Mouse (Mus musculus): Measurements from ENCODE around the gene Zfand2a. TPM values are rescaled to one million over a fixed set of nuclear protein-coding genes. Genes with fewer than 3 reads are reported as not detected.
A peak's percentile ranks its signal among the peaks of the same experiment; 100 is the strongest.

Zfand2a gene
- polyA plus RNA-seq, 1 experiment = 22.6 TPM

DNA sequence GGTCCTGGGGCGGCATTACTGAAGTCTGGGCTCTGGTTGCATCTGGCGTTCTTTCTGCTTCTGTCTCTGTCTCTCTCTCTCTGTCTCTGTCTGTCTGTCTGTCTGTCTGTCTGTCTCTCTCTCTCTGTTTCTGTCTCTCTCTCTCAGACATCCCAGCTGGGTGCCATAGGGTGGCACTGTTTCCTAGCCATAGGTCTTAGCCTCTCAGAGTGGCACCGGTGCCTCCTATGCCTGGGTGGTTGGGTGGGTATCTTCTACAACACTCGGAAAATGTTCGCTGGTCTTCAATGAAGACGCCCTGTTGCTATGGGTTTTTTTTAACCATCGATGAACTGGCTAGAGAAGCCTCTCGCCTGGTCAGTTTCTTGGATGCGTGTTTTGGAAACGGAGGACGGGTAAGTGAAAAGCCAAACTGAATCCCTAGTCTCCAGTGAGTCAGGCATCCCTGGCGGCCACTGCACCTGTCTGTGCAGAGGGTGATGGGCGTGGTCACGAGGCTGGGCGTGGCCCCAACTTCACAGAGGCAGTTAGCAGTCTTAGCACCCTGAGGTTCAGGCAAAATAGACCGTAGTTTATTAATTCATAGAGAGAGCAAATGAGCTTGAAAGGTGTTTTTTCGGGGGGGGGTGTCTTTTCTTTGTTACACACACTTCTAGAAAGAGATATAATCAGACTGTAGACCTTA is 26.5 kb upstream of the Zfand2a start:
- WGBS = 10% methylated on average over 17 of the region's 17 CpGs
- TF ChIP-seq CTCF (IDR thresholded peaks at IDR 0.05; ENCODE audit: extremely low read depth, insufficient read length, insufficient replicate concordance, low read depth, low read length) (peak; percentile 4; the same call in 1 of the 2 replicates), POLR2A (IDR thresholded peaks at IDR 0.05; ENCODE audit: low read depth, low read length) (no peak)
- no peaks in the 10 kb centered on the region for H3K36me3 ChIP-seq (ENCODE audit: control insufficient read depth, insufficient read depth, low read length)
- H3K4me3 ChIP-seq (ENCODE audit: low read depth, low read length) = no peak overlapping the region
- peaks cover 12% of the 10 kb centered on the region for H3K27me3 ChIP-seq (ENCODE audit: control insufficient read depth, insufficient read depth, low read length)
- no peak overlapping the region for H3K27ac ChIP-seq (ENCODE audit: insufficient read depth, low read depth, low read length)
- no peaks in the 10 kb centered on the region for H3K4me1 ChIP-seq (ENCODE audit: control insufficient read depth, insufficient read depth, insufficient read length, low read length)

- H3K36me3 ChIP-seq (ENCODE audit: control insufficient read depth, insufficient read depth, low read length) = no peaks in the 10 kb centered on the region
- H3K4me3 ChIP-seq (ENCODE audit: low read depth, low read length) = no peak overlapping the region
- H3K27me3 ChIP-seq (ENCODE audit: control insufficient read depth, insufficient read depth, low read length) = peaks cover 8% of the 10 kb centered on the region; the same call in 1 of the 2 replicates
- no peak for TF ChIP-seq POLR2A (IDR thresholded peaks at IDR 0.05; ENCODE audit: low read depth, low read length)
- no peak for TF ChIP-seq CTCF (IDR thresholded peaks at IDR 0.05; ENCODE audit: extremely low read depth, insufficient read length, insufficient replicate concordance, low read depth, low read length)
- no peak overlapping the region for H3K27ac ChIP-seq (ENCODE audit: insufficient read depth, low read depth, low read length)
- no peaks in the 10 kb centered on the region for H3K4me1 ChIP-seq (ENCODE audit: control insufficient read depth, insufficient read depth, insufficient read length, low read length)
- 8% methylated on average over 5 of the region's 5 CpGs for WGBS
Measured at GRCm38 (mm10) chr5:139506207-139506606, 21.9 kb upstream of the Zfand2a start.

DNA sequence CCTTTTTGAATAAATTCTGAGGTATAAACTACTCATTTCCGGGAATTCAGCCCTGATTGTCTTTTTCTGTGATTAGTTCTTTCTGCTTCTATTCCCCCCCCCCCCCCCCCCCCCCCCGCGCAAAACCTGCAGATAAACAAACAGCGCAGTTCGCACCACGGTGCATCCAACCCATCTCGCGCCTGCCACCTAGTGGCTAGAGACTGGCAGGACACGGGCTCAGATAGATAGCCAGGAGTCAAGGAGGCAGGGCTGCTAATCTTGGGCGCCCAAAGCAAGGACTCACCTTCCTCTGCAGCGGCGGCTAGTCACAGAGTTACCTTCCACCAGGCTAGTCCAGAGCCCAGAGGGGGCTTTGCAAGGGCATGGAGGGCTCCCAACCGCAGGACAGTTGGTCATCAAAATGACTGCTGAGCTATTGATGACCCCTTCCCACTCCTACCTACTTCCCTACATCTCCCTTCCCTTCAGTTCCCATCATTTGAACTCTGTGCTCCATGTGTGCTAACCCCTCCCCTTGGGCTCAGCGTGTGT is 20.8 kb upstream of the Zfand2a start:
- 2% methylated on average over 14 of the region's 14 CpGs for WGBS
- H3K27me3 ChIP-seq (ENCODE audit: control insufficient read depth, insufficient read depth, low read length) = peaks cover under 1% of the 10 kb centered on the region; the same call in 1 of the 2 replicates
- no peak overlapping the region for H3K4me3 ChIP-seq (ENCODE audit: low read depth, low read length)
- H3K4me1 ChIP-seq (ENCODE audit: control insufficient read depth, insufficient read depth, insufficient read length, low read length) = no peaks in the 10 kb centered on the region
- H3K36me3 ChIP-seq (ENCODE audit: control insufficient read depth, insufficient read depth, low read length) = no peaks in the 10 kb centered on the region
- no peak overlapping the region for H3K27ac ChIP-seq (ENCODE audit: insufficient read depth, low read depth, low read length)
- peak; percentile 69; the same call in 1 of the 2 replicates for TF ChIP-seq CTCF (IDR thresholded peaks at IDR 0.05; ENCODE audit: extremely low read depth, insufficient read length, insufficient replicate concordance, low read depth, low read length)
- TF ChIP-seq POLR2A (IDR thresholded peaks at IDR 0.05; ENCODE audit: low read depth, low read length) = no peak

- H3K27me3 ChIP-seq (ENCODE audit: control insufficient read depth, insufficient read depth, low read length) = no peaks in the 10 kb centered on the region; the same call in 1 of the 2 replicates
- TF ChIP-seq POLR2A (IDR thresholded peaks at IDR 0.05; ENCODE audit: low read depth, low read length) (no peak), CTCF (IDR thresholded peaks at IDR 0.05; ENCODE audit: extremely low read depth, insufficient read length, insufficient replicate concordance, low read depth, low read length) (no peak)
- no peaks in the 10 kb centered on the region for H3K36me3 ChIP-seq (ENCODE audit: control insufficient read depth, insufficient read depth, low read length)
- H3K4me1 ChIP-seq (ENCODE audit: control insufficient read depth, insufficient read depth, insufficient read length, low read length) = no peaks in the 10 kb centered on the region
- no peak overlapping the region for H3K27ac ChIP-seq (ENCODE audit: insufficient read depth, low read depth, low read length)
- 83% methylated on average over 14 of the region's 14 CpGs for WGBS
- no peak overlapping the region for H3K4me3 ChIP-seq (ENCODE audit: low read depth, low read length)
Measured at GRCm38 (mm10) chr5:139502281-139502680, 17.9 kb upstream of the Zfand2a start.

DNA sequence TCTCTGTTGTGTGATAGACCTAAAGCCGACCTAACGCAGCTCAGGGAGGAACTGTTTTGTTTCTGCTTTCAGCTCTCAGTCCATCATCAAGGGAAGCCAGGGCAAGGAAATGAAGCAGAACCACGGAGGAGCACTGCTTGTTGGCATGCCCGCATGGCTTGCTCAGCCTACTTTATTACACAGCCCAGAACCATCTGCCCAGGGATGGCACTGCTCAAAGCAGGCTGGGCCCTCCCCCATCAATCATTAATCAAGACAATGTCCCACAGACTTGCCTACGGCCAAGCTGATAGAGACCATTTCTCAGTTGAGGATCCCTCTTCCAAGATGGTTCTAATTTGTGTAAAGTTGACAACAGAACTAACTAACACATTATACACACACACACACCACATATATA is 14.4 kb upstream of the Zfand2a start:
- H3K4me3 ChIP-seq (ENCODE audit: low read depth, low read length) = no peak overlapping the region
- TF ChIP-seq POLR2A (IDR thresholded peaks at IDR 0.05; ENCODE audit: low read depth, low read length) (no peak), CTCF (IDR thresholded peaks at IDR 0.05; ENCODE audit: extremely low read depth, insufficient read length, insufficient replicate concordance, low read depth, low read length) (no peak)
- 0 out of 2 replicates have a peak, but pooled peaks cover 3% of the 10 kb centered on the region for H3K4me1 ChIP-seq (ENCODE audit: control insufficient read depth, insufficient read depth, insufficient read length, low read length)
- H3K27me3 ChIP-seq (ENCODE audit: control insufficient read depth, insufficient read depth, low read length) = no peaks in the 10 kb centered on the region
- 21% methylated on average over 5 of the region's 5 CpGs for WGBS
- no peaks in the 10 kb centered on the region for H3K36me3 ChIP-seq (ENCODE audit: control insufficient read depth, insufficient read depth, low read length)
- H3K27ac ChIP-seq (ENCODE audit: insufficient read depth, low read depth, low read length) = no peak overlapping the region

- TF ChIP-seq CTCF (IDR thresholded peaks at IDR 0.05; ENCODE audit: extremely low read depth, insufficient read length, insufficient replicate concordance, low read depth, low read length) (peak; percentile 11; the same call in 1 of the 2 replicates), POLR2A (IDR thresholded peaks at IDR 0.05; ENCODE audit: low read depth, low read length) (no peak)
- WGBS = 53% methylated on average over 5 of the region's 5 CpGs
- H3K27me3 ChIP-seq (ENCODE audit: control insufficient read depth, insufficient read depth, low read length) = no peaks in the 10 kb centered on the region
- no peak overlapping the region for H3K4me3 ChIP-seq (ENCODE audit: low read depth, low read length)
- 0 out of 2 replicates have a peak, but pooled peaks cover 3% of the 10 kb centered on the region for H3K4me1 ChIP-seq (ENCODE audit: control insufficient read depth, insufficient read depth, insufficient read length, low read length)
- H3K27ac ChIP-seq (ENCODE audit: insufficient read depth, low read depth, low read length) = no peak overlapping the region
- H3K36me3 ChIP-seq (ENCODE audit: control insufficient read depth, insufficient read depth, low read length) = no peaks in the 10 kb centered on the region
Measured at GRCm38 (mm10) chr5:139496939-139497338, 12.6 kb upstream of the Zfand2a start.

DNA sequence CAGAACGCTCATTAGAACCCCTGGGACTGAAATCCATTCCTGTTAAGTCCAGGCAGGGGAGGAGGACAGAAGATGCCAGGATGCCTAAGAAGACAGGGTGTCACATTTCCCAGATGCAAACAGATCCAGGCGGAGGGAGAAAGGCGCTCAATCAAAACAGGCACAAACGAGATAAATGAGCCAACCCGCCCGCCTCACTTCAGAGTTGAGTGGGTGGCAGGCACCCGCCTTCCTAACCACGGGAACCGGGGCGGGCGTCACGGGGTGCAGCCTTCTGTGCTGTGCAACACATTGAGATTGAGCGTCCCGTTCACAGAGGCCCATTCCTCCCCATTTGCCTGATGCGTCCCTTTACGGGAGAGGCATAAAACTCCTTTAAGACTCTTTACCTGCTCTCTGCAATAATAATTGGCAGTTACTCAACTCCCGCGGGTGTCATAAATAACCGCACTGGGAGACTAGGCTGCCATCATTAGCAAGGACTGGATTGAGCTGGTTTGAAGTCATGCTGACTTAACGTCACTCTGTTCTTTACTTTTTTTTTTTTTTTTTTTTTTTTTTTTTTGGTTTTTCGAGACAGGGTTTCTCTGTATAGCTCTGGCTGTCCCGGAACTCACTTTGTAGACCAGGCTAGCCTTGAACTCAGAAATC is 10.8 kb upstream of the Zfand2a start:
- Histone ChIP-seq H3K4me1 (ENCODE audit: control insufficient read depth, insufficient read depth, insufficient read length, low read length) (0 out of 2 replicates have a peak, but pooled peaks cover 3% of the 10 kb centered on the region), H3K4me3 (ENCODE audit: low read depth, low read length) (no peak overlapping the region), H3K27me3 (ENCODE audit: control insufficient read depth, insufficient read depth, low read length) (no peaks in the 10 kb centered on the region), H3K36me3 (ENCODE audit: control insufficient read depth, insufficient read depth, low read length) (no peaks in the 10 kb centered on the region), H3K27ac (ENCODE audit: insufficient read depth, low read depth, low read length) (no peak overlapping the region)
- TF ChIP-seq POLR2A (IDR thresholded peaks at IDR 0.05; ENCODE audit: low read depth, low read length) = no peak
- 12% methylated on average over 22 of the region's 22 CpGs for WGBS

All from small intestine, adult 2 months (tissue).